Mouse (Mus musculus) lung, postnatal 0 days (tissue): ENCODE results near the gene Zfp654.

Source experiments
- CTCF ChIP-seq: IDR thresholded peaks from 2 replicates; pipeline ENCODE4 v1.5.1; 2016; ENCODE audit warnings: antibody characterized with exemption, mild to moderate bottlenecking
- EP300 ChIP-seq: IDR thresholded peaks from 2 replicates; pipeline ENCODE4 v1.6.1; 2016; ENCODE audit warnings: antibody characterized with exemption, mild to moderate bottlenecking, control low read depth

DNA sequence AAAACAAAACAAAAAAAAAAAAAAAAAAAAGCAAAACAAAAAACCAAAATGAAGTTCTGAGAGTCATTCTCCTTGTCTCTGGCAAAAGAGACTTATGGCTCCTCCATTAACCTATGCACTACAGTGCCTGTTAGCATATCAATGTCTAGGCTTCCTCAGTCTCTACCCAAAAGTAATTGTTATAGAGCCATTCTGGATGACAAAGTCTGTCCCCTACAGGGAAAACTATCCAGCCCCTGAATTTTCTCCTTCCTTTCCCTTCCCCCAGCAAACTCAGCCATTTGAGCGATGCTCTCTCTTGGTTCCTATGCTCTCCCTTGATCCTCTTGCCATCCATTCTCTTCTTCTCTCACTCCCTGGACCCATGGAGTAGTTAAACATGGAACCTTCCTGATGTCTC is 24.4 kb upstream of the Zfp654 start:
- TF ChIP-seq CTCF = no peak
- no peak for TF ChIP-seq EP300
